Mouse (Mus musculus) erythroblast, embryonic 14.5 days (primary cell): ENCODE measurements around the gene 4930404H24Rik.

ENCODE experiments used
- GATA1 ChIP-seq: IDR thresholded peaks from 2 replicates; pipeline ENCODE4 v1.6.1; 2012; ENCODE audit warnings: low read length, inconsistent platforms, mixed read lengths
- TAL1 ChIP-seq: IDR thresholded peaks from 3 replicates; pipeline ENCODE4 v1.6.1; 2012; ENCODE audit warnings: low read length, inconsistent platforms, mixed read lengths

DNA sequence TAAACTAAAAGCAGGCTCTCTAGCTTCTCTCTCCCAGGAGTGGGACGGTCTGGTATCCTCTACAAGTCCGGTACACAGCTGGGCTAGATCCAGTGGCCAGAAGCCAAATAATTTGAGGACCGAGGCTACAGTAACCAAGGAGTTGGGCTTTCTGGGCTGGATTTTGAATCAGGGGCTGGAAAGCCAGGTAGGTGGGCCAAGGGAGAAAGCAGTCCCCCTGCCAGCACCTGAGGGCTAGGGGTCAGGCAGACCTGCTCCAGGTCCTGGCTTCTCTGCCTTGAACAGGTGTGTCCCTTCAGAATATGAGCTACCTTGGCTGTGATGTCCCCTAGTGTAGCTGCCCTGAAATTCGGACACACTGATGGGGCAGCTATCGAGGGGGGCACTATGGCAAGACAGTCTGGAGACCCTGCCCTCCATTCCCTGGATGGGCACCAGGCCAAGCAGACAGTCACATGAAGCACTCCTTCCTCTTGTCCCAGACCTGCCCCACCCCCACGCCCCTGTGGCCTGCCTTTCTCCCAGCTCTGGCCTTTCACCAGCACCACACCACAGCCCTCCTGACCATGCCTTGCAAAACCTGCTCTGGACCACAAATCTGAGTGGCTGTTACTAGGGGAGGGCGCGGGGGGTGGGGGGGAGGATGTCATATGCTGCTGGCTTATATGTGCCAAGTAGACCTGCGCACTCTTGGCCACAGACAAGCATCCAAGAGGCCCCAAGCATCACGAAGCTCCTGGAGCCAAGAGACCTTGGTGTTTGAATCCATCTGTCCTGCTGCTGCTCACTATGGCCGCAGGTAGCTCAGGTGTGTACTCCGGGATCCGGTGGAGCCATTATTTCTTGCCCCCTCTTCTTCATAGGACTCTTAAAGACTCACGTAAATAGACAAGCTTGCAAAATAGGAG lies 20.1 kb downstream of the 4930404H24Rik start:
- no peak for TF ChIP-seq GATA1
- TF ChIP-seq TAL1, result no peak
